Mouse (Mus musculus): ENCODE measurements around the gene Cela3b. TPM values are rescaled to one million over a fixed set of nuclear protein-coding genes. Genes with fewer than 3 reads are reported as not detected.

The Cela3b gene
- polyA plus RNA-seq, 1 experiment from 2014 or later: not detected

DNA sequence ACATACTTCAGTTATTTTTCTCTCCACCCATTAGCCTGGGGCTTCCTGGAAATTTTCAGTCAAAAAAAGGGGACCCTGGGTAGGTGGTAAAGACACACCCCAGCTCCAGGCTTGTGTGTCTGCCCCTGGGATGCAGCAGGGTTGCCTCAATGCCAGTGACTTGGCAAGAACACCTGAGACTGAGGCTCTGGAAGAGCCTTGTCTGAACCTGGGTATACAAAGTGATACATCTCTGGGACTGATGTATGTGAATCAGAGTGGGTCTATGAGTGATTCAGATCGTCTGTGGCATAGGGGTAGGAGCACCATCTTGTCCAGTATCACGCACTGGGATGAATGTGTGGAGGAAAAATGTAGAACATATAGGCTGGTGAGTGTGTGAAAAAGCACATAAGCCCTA, 37.2 kb upstream of the Cela3b start:
- Histone ChIP-seq H3K4me1 (ENCODE audit: control insufficient read depth, insufficient read depth, low read length) (peaks cover 23% of the 10 kb centered on the region), H3K4me2 (ENCODE audit: low read depth, severe bottlenecking) (no peak overlapping the region), H3K9ac (ENCODE audit: low read length) (no peak overlapping the region), H3K27me3 (ENCODE audit: control insufficient read depth, insufficient read depth, low read length) (no peaks in the 10 kb centered on the region), H3K4me3 (ENCODE audit: low read depth, low read length) (no peak overlapping the region), H3K36me3 (ENCODE audit: control insufficient read depth, insufficient read depth, low read length) (no peaks in the 10 kb centered on the region), H3K27ac (replicated peaks; ENCODE audit: low read depth, low read length) (0 out of 2 replicates have a peak overlapping the region, but pooled peaks have one; percentile 16), H3K9me3 (ENCODE audit: control insufficient read depth, low read length) (no peaks in the 10 kb centered on the region)
- WGBS: 88% methylated on average over 2 of the region's 2 CpGs
- DNase-seq (ENCODE audit: low spot score) (no peak), ATAC-seq (ENCODE audit: insufficient number of reproducible peaks, low FRiP score, low TSS enrichment, low read depth) (no peak)

DNA sequence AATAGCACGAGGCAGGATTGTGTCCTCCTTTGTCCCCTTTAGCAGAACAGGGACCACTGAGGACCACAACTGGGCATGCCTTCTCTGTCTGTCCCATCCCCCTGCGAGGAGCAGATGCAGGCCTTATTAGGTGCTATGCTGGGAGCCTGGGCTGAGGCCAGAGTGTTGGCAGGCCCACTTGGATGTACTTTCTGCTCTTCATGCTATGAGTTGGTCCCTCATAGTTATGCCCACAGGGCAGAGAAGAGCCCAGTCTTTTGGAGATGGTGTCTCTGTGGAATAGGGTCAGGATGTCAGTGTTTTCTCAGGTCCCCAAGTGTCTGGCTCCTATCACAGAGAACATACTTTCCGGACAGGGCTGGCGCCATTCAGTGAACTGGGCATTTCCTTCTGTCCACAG, 36.7 kb upstream of the Cela3b start:
- Histone ChIP-seq H3K4me3 (ENCODE audit: low read depth, low read length) (no peak overlapping the region), H3K4me1 (ENCODE audit: control insufficient read depth, insufficient read depth, low read length) (peaks cover 23% of the 10 kb centered on the region), H3K27ac (replicated peaks; ENCODE audit: low read depth, low read length) (no peak overlapping the region), H3K4me2 (ENCODE audit: low read depth, severe bottlenecking) (no peak overlapping the region), H3K9me3 (ENCODE audit: control insufficient read depth, low read length) (no peaks in the 10 kb centered on the region), H3K36me3 (ENCODE audit: control insufficient read depth, insufficient read depth, low read length) (no peaks in the 10 kb centered on the region), H3K9ac (ENCODE audit: low read length) (no peak overlapping the region), H3K27me3 (ENCODE audit: control insufficient read depth, insufficient read depth, low read length) (no peaks in the 10 kb centered on the region)
- DNase-seq (ENCODE audit: low spot score) (no peak), ATAC-seq (ENCODE audit: insufficient number of reproducible peaks, low FRiP score, low TSS enrichment, low read depth) (no peak)
- 80% methylated on average over 4 of the region's 4 CpGs for WGBS

DNA sequence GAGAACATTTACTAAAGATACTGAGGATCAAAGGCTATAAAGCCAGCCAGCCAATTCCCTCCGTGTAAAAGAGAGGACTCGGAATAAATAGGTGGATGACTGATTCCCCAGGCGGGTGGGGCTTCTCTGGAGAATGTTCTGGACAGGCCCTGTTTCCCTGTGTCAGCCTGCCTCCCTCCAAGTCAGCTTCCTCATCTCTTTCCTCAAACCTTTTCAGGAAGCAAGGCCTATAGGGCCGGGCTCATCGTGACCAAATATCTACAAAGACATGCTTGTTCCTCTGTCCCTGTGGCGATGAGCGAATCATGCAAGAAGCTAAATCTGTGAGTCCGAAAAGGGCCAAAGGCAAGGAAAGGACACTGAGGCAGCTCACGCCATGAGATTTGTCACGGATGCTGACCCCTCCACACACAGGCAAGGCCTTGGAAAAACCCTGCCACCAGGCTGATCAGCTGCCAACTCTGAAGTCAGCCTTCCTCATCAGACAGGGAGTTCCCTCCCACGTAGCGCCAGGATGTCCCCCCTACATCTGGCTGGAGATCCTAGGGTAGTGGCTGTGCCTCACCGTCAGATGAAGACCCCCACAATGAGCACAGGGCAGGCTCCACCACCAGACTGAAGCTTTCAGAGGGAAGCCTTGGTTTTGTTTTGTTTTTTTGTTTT, 34.9 kb upstream of the Cela3b start:
- no peak for DNase-seq (ENCODE audit: low spot score)
- H3K4me2 ChIP-seq (ENCODE audit: low read depth, severe bottlenecking): no peak overlapping the region
- WGBS: 76% methylated on average over 13 of the region's 13 CpGs
- no peaks in the 10 kb centered on the region for H3K27me3 ChIP-seq (ENCODE audit: control insufficient read depth, insufficient read depth, low read length)
- H3K27ac ChIP-seq (replicated peaks; ENCODE audit: low read depth, low read length): no peak overlapping the region
- H3K36me3 ChIP-seq (ENCODE audit: control insufficient read depth, insufficient read depth, low read length): no peaks in the 10 kb centered on the region
- no peak for ATAC-seq (ENCODE audit: insufficient number of reproducible peaks, low FRiP score, low TSS enrichment, low read depth)
- H3K9me3 ChIP-seq (ENCODE audit: control insufficient read depth, low read length): no peaks in the 10 kb centered on the region
- H3K4me3 ChIP-seq (ENCODE audit: low read depth, low read length): no peak overlapping the region
- 0 out of 2 replicates have a peak overlapping the region, but pooled peaks have one; percentile 27 for H3K9ac ChIP-seq (ENCODE audit: low read length)
- peaks cover 13% of the 10 kb centered on the region for H3K4me1 ChIP-seq (ENCODE audit: control insufficient read depth, insufficient read depth, low read length)

DNA sequence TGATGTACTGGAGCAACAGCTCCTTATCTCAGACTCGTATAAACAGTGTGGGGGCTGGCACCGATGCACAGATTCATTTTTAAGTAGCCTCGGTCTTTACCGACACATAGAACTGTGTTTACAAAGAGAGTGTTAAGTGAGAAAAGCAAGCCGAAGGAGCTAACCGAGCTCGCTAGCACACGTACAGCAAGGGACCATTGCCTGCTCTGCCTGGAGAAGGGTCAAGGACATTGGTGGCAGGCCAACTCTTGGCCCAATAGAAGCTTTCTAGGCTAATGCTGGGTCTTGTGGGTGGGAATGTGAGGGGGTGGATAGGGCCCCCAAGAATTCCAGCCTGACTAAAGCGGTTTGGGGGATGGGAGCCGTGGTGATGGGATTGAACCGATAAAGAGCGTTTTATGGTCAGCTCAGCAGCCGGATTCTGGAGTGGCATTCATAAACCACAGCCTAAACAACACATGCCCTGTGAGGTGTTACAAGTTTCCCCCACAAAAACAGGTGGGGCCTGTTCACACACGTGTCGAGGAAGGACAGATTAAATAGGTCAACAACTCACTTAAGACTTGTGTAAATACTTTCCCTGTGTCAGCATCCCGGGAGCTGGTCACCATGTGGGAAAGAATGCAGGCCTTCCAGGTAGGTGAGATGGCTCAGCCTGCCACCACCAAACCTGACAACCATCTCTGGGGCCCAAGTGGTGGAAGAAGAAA, 31.8 kb upstream of the Cela3b start:
- WGBS: 74% methylated on average over 16 of the region's 16 CpGs
- no peak overlapping the region; the same call in 1 of the 2 replicates for H3K27ac ChIP-seq (replicated peaks; ENCODE audit: low read depth, low read length)

DNA sequence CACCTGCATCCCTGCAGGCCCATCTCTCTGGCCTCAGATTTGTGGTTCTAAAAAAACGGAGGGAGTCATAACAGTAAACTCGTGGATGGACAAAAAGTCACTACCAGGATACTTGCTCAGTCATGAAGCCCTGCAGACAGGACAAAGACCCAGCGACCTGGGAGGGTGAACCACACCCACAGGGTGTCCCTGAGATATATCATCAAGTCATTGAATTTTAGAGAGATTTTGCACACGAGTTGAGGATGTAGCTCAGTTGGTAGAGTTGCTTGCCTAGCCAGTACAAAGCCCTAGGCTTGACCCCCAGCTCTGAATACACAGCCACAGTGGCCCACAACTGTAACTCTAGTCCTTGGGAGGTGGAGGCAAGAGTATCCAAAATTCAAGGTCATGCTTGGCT, 30.9 kb upstream of the Cela3b start:
- H3K4me1 ChIP-seq (ENCODE audit: control insufficient read depth, insufficient read depth, low read length): no peaks in the 10 kb centered on the region
- H3K4me2 ChIP-seq (ENCODE audit: low read depth, severe bottlenecking): no peak overlapping the region
- ATAC-seq (ENCODE audit: insufficient number of reproducible peaks, low FRiP score, low TSS enrichment, low read depth): no peak
- H3K36me3 ChIP-seq (ENCODE audit: control insufficient read depth, insufficient read depth, low read length): no peaks in the 10 kb centered on the region
- no peak overlapping the region for H3K9ac ChIP-seq (ENCODE audit: low read length)
- H3K27me3 ChIP-seq (ENCODE audit: control insufficient read depth, insufficient read depth, low read length): no peaks in the 10 kb centered on the region
- H3K4me3 ChIP-seq (ENCODE audit: low read depth, low read length): no peak overlapping the region
- 87% methylated on average over 4 of the region's 4 CpGs for WGBS
- H3K27ac ChIP-seq (replicated peaks; ENCODE audit: low read depth, low read length): no peak overlapping the region
- H3K9me3 ChIP-seq (ENCODE audit: control insufficient read depth, low read length): no peaks in the 10 kb centered on the region; the same call in 1 of the 2 replicates
- DNase-seq (ENCODE audit: low spot score): no peak

More for the DNA sequence above, 31.8 kb upstream of the Cela3b start:
- Histone ChIP-seq H3K9ac (ENCODE audit: low read length) (no peak overlapping the region), H3K9me3 (ENCODE audit: control insufficient read depth, low read length) (no peaks in the 10 kb centered on the region; the same call in 1 of the 2 replicates), H3K36me3 (ENCODE audit: control insufficient read depth, insufficient read depth, low read length) (no peaks in the 10 kb centered on the region), H3K27me3 (ENCODE audit: control insufficient read depth, insufficient read depth, low read length) (no peaks in the 10 kb centered on the region), H3K4me1 (ENCODE audit: control insufficient read depth, insufficient read depth, low read length) (no peaks in the 10 kb centered on the region), H3K4me2 (ENCODE audit: low read depth, severe bottlenecking) (no peak overlapping the region), H3K4me3 (ENCODE audit: low read depth, low read length) (no peak overlapping the region)
- ATAC-seq (ENCODE audit: insufficient number of reproducible peaks, low FRiP score, low TSS enrichment, low read depth): no peak
- DNase-seq (ENCODE audit: low spot score): no peak

DNA sequence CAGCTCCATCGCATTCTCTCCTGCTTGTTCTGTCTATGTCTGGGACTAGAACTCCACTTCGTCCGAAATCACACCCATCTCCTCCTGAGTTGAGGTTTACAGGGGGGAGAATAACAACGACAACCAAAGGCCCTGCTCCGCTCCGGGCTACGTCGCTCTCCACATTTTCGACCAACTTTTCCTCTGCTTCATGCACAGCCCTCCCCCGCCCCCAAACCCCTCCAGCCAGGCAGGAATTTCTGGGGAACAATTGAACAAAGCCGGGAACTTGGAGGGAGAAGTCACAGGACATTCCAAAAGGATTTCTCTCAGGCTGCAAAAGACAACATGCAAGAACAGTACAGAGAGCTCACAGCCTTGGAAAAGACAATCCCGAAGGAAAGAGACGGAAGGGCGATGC, 30.3 kb upstream of the Cela3b start:
- 80% methylated on average over 14 of the region's 14 CpGs for WGBS
- no peaks in the 10 kb centered on the region; the same call in 1 of the 2 replicates for H3K9me3 ChIP-seq (ENCODE audit: control insufficient read depth, low read length)
- ATAC-seq (ENCODE audit: insufficient number of reproducible peaks, low FRiP score, low TSS enrichment, low read depth) (no peak), DNase-seq (ENCODE audit: low spot score) (no peak)
- no peak overlapping the region for H3K9ac ChIP-seq (ENCODE audit: low read length)
- no peaks in the 10 kb centered on the region for H3K36me3 ChIP-seq (ENCODE audit: control insufficient read depth, insufficient read depth, low read length)
- no peak overlapping the region for H3K4me2 ChIP-seq (ENCODE audit: low read depth, severe bottlenecking)
- no peaks in the 10 kb centered on the region for H3K27me3 ChIP-seq (ENCODE audit: control insufficient read depth, insufficient read depth, low read length)
- H3K4me1 ChIP-seq (ENCODE audit: control insufficient read depth, insufficient read depth, low read length): no peaks in the 10 kb centered on the region
- H3K27ac ChIP-seq (replicated peaks; ENCODE audit: low read depth, low read length): no peak overlapping the region
- H3K4me3 ChIP-seq (ENCODE audit: low read depth, low read length): no peak overlapping the region

DNA sequence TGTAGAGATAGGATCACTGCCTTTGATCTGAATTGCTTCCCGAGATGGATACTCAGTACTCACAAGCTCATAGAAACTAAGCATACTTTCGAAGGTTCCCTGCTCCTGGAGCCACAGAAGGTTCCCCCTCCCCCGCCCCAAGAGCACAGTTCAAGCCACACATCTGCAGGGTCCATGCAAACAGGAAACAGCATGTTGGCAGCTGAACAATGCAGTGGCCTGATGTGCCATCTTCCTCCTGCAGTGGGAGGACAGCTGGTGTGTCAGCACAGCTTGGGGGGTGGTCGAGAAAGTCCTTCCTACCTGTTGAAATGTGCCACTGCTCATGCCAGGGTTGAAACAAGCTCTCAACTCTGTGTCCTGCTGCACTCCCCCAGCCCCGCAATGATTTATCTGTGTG, 28.5 kb upstream of the Cela3b start:
- Histone ChIP-seq H3K27ac (replicated peaks; ENCODE audit: low read depth, low read length) (no peak overlapping the region), H3K9ac (ENCODE audit: low read length) (no peak overlapping the region), H3K27me3 (ENCODE audit: control insufficient read depth, insufficient read depth, low read length) (no peaks in the 10 kb centered on the region), H3K4me1 (ENCODE audit: control insufficient read depth, insufficient read depth, low read length) (no peaks in the 10 kb centered on the region), H3K4me2 (ENCODE audit: low read depth, severe bottlenecking) (no peak overlapping the region), H3K9me3 (ENCODE audit: control insufficient read depth, low read length) (no peaks in the 10 kb centered on the region; the same call in 1 of the 2 replicates), H3K4me3 (ENCODE audit: low read depth, low read length) (no peak overlapping the region), H3K36me3 (ENCODE audit: control insufficient read depth, insufficient read depth, low read length) (no peaks in the 10 kb centered on the region)
- ATAC-seq (ENCODE audit: insufficient number of reproducible peaks, low FRiP score, low TSS enrichment, low read depth): no peak
- no peak for DNase-seq (ENCODE audit: low spot score)
- 62% methylated on average over 5 of the region's 5 CpGs for WGBS

DNA sequence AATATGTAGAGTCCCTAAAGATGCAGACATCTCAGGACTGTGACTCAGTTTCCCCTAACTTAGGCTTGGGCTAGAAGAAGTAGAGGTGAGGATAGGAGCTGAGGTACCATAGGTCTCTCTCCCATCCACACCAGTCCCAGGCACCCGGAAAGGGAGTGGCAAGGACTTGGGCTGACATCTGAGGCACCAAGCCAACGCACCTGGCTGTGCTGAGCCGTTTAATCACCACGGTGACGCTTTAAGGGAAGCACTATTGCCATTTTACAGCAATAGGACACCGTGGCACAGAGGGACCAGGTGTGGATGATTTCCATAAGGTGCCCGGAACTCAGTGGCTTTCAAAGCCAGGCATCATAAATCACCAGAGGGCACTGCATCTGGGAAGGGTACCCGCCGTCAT, 28.0 kb upstream of the Cela3b start:
- DNase-seq (ENCODE audit: low spot score) (no peak), ATAC-seq (ENCODE audit: insufficient number of reproducible peaks, low FRiP score, low TSS enrichment, low read depth) (no peak)
- H3K27me3 ChIP-seq (ENCODE audit: control insufficient read depth, insufficient read depth, low read length): no peaks in the 10 kb centered on the region
- H3K27ac ChIP-seq (replicated peaks; ENCODE audit: low read depth, low read length): no peak overlapping the region
- no peaks in the 10 kb centered on the region for H3K4me1 ChIP-seq (ENCODE audit: control insufficient read depth, insufficient read depth, low read length)
- no peak overlapping the region for H3K4me2 ChIP-seq (ENCODE audit: low read depth, severe bottlenecking)
- 73% methylated on average over 9 of the region's 9 CpGs for WGBS
- H3K4me3 ChIP-seq (ENCODE audit: low read depth, low read length): no peak overlapping the region
- H3K9ac ChIP-seq (ENCODE audit: low read length): no peak overlapping the region
- no peaks in the 10 kb centered on the region for H3K36me3 ChIP-seq (ENCODE audit: control insufficient read depth, insufficient read depth, low read length)
- no peaks in the 10 kb centered on the region; the same call in 1 of the 2 replicates for H3K9me3 ChIP-seq (ENCODE audit: control insufficient read depth, low read length)
